ENCODE assay signal across 16 mouse cellular contexts in the genomic region with DNA sequence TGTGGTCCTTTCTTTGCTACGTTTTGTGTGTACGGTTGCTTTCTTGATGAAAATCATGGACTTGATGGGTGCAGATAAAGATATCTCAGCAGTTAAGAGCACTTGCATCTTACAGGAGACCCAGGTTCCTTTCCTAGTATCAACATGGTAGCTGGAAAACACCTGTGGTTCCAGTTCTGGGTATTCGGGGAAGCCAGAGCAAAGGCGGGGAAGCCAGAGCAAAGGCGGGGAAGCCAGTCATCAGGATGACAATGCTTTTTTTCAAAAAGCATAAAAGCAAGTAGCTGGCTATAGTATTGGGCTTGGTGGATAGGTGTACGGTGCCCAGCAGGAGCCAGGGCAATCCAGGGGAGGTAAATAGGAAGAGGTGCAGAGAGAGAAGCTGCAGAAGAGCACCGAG.
"Had no signal": no experiment of that assay in that cellular context is flagged by ENCODE, and none has a peak within 500 bp of the region (broad histone marks: within the 10 kb centered on the region; RNA-seq: fewer than 3 reads in every experiment).

No protein-coding gene starts in this region.

- DNase-seq: lung, adult 2 months; lung, postnatal 14 days; lung, postnatal 36 days; right cerebral cortex, postnatal 14 days; thymus, adult 2 months; thymus, postnatal 25 days; thymus, postnatal 4 days had no signal

- H3K27ac ChIP-seq: lung, embryonic 15.5 days; macrophage; midbrain, embryonic 13.5 days; midbrain, embryonic 15.5 days; neural tube, embryonic 12.5 days; stomach, embryonic 15.5 days had no signal

- H3K9ac ChIP-seq: lung, embryonic 15.5 days; midbrain, embryonic 13.5 days; midbrain, embryonic 15.5 days; neural tube, embryonic 12.5 days; stomach, embryonic 15.5 days had no signal

- H3K27me3 ChIP-seq: lung, embryonic 15.5 days; megakaryocyte, embryonic 14.5 days; midbrain, embryonic 13.5 days; midbrain, embryonic 15.5 days; neural tube, embryonic 12.5 days; stomach, embryonic 15.5 days had no signal

- H3K9me3 ChIP-seq: lung, embryonic 15.5 days; midbrain, embryonic 13.5 days; midbrain, embryonic 15.5 days; neural tube, embryonic 12.5 days; stomach, embryonic 15.5 days had no signal

- H3K36me3 ChIP-seq: lung, embryonic 15.5 days; midbrain, embryonic 13.5 days; midbrain, embryonic 15.5 days; neural tube, embryonic 12.5 days; stomach, embryonic 15.5 days had no signal

- H3K4me2 ChIP-seq: lung, embryonic 15.5 days; midbrain, embryonic 11.5 days; midbrain, embryonic 13.5 days; midbrain, embryonic 15.5 days; neural tube, embryonic 12.5 days; stomach, embryonic 15.5 days had no signal

- H3K4me1 ChIP-seq: megakaryocyte, embryonic 14.5 days; stomach, embryonic 15.5 days had no signal

- H3K4me3 ChIP-seq: lung, embryonic 15.5 days; megakaryocyte, embryonic 14.5 days; midbrain, embryonic 13.5 days; midbrain, embryonic 15.5 days; neural tube, embryonic 12.5 days; stomach, embryonic 15.5 days had no signal

- ATAC-seq: lung, postnatal 0 days; midbrain, embryonic 13.5 days; midbrain, embryonic 15.5 days had no signal
